Mouse (Mus musculus): Measurements from ENCODE around the gene Zcchc10. TPM values are rescaled to one million over a fixed set of nuclear protein-coding genes. Genes with fewer than 3 reads are reported as not detected.

Gene Zcchc10
- polyA plus RNA-seq (2012; rRNA removed) = 3.4 and 5.1 TPM in 2 replicates

DNA sequence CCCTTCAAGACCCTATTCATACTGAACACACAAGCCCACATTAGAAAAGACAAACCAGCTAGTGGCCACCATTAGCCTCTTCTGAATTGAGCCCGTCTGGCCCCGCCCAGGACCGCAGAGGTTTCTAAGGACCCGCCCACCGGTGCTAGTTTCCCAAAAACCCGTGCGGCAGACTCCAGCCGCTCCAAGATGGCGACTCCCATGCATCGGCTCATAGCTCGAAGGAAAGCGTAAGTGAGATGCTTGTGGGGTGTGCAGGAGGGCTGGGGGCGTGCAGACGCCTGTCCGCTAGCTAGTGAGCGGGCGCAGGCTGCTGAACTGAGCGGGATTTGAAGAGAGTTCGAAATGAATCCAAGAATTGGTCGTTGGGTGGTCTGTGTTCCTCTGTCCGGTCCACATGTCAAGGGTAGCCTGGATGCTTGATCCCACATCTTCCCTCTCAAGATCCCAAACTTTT lies at the start of gene Zcchc10:
Gene Zcchc10, plus strand, starts transcription at position 168 of the 457 bp plus-strand sequence.

DNA sequence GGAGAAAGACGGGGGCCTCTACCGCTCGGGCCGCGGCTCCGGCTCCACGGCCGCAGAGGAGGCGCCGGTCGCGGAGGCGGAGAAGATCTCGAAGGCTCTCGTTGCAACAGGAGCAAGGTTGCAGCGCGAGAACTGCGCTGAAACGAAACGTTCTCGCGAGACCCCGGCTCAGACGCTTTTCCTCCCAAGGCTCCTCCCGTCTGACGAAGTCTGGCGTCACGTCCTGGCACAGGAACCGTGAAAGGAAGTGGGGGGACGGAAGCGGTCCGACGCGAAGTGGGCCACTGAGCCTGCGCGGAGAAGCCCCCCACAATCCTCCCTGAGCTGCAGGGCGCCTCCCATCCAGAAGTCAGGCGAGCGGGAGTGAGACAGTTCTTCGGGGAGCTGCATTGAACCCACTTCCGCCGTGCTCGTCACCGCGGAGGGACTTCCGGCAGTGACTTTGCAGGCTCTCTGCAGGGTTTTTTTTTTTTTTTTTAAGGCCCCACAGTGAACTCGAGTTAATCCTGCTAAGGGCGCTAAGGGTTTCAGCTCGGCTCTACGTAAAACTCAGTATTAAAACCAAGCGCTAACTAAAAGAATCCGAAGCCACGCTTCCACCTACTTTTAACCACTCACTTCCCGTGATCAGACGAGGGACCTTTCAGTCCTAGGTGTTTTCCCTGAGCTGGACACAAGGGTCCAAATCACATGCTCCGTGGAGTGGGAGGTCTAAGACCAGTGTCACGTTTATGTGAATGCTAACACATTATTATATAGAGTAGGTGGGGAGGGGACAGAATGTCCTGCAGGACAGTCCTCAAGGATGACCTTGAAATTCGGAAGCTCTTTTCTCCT lies 23.9 kb upstream of the Zcchc10 start, which contains the start of gene Hspa4:
Gene Hspa4, minus strand, starts transcription at position 128 of the 837 bp plus-strand sequence.

DNA sequence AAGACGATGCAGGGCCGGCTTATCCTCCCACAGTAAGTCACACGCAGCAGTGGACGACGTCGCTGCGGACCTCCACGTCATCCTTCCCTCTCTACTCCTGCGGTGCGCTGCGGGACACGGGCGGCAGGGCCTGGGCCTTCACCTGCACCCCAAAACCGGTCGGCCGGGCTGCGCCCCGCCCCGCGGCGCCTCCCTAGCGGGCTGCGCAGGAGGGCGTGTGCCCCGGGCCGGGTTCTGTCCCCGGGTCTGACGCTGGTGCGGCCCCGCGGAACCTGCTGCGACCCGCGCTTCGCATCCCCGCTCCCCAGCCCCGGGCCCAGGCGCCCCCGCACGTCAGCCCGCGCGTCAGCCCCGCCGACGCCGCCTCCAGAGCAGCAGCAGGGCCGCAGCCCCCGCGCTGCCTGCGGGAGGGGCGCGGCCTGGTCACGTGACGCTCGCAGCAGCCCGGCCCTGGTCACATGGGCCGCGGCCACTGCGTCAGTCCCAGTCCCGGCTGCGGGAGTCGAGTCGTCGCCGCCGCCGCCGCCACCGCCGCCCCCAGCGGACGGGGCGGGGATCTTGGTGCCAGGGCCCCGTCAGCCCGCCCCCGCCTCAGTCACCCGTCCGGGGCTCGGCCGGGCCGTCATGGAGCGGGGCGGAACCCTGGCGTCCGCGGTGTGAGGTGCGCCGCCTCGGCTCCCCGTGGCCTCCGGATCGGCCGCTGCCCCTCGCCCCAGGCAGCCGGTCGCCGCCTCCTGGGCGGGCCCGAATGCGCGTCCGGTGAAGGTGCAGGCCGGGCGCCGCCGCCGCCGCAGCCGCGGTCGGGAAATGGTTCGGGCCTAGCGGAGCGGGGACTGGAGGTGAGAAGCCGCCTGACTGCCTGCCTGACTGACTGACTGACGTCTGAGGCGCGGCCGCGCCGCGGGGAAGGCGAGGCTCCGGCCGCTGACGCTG lies 26.1 kb downstream of the Zcchc10 start, which contains the start of gene Aff4:
Gene Aff4, plus strand, starts transcription at position 543 of the 933 bp plus-strand sequence.

Other genes starting within 250 kb of the Zcchc10 start
- gene Hspa4, start 24.2 kb upstream of the Zcchc10 start, polyA plus RNA-seq (2012; rRNA removed) = 12.1 and 20.5 TPM in 2 replicates
- 2.6 and 4.2 TPM in 2 replicates for gene Aff4, start 26.2 kb downstream of the Zcchc10 start, polyA plus RNA-seq (2012; rRNA removed)
- gene Leap2, start 98.5 kb downstream of the Zcchc10 start, polyA plus RNA-seq (2012; rRNA removed) = not detected in 2 replicates
- 540 and 822 TPM in 2 replicates for gene Uqcrq, start 106.2 kb downstream of the Zcchc10 start, polyA plus RNA-seq (2012; rRNA removed)
- 1.6 and 3.2 TPM in 2 replicates for gene Gdf9, start 106.3 kb downstream of the Zcchc10 start, polyA plus RNA-seq (2012; rRNA removed)
- 0.16 and 0.42 TPM in 2 replicates for gene Gm10447, start 132.4 kb downstream of the Zcchc10 start, polyA plus RNA-seq (2012; rRNA removed)
- gene Shroom1, start 132.5 kb downstream of the Zcchc10 start, polyA plus RNA-seq (2012; rRNA removed) = 8.1 and 9.6 TPM in 2 replicates
- not detected in 2 replicates for gene Gm9837, start 145.8 kb downstream of the Zcchc10 start, polyA plus RNA-seq (2012; rRNA removed)
- gene Gm9945, start 155.5 kb downstream of the Zcchc10 start, polyA plus RNA-seq (2012; rRNA removed) = not detected in 2 replicates
- gene Sowaha, start 155.6 kb downstream of the Zcchc10 start, polyA plus RNA-seq (2012; rRNA removed) = 1.6 and 2.7 TPM in 2 replicates
- 15.4 and 16.8 TPM in 2 replicates for gene Sept8, start 194.6 kb downstream of the Zcchc10 start, polyA plus RNA-seq (2012; rRNA removed)
- 0.66 and 0.69 TPM in 2 replicates for gene Kif3a, start 242.7 kb downstream of the Zcchc10 start, polyA plus RNA-seq (2012; rRNA removed)